Mouse (Mus musculus): ENCODE results near the gene Ikbke. TPM values are rescaled to one million over a fixed set of nuclear protein-coding genes. Genes with fewer than 3 reads are reported as not detected.

The Ikbke gene
- polyA plus RNA-seq, 1 experiment from 2014 or later = 2.9 TPM

GRCm38 (mm10) chr1:131280280-131280679 lies 874 bp upstream of the Ikbke start:
- no peak overlapping the region for H3K9ac ChIP-seq (replicated peaks; ENCODE audit: low read depth)
- peaks cover 6% of the 10 kb centered on the region; the same call in 1 of the 2 replicates for H3K4me1 ChIP-seq (ENCODE audit: insufficient read depth, low read depth, low read length)
- ATAC-seq (no peak), DNase-seq (ENCODE audit: low spot score) (no peak)
- no peaks in the 10 kb centered on the region for H3K27me3 ChIP-seq (replicated peaks; ENCODE audit: insufficient read depth, low read length)
- H3K4me3 ChIP-seq (ENCODE audit: low read depth, low read length) = no peak overlapping the region
- no peaks in the 10 kb centered on the region for H3K9me3 ChIP-seq (ENCODE audit: low read length)
- H3K4me2 ChIP-seq (replicated peaks; ENCODE audit: low read depth, low read length) = no peak overlapping the region
- no peak overlapping the region for H3K27ac ChIP-seq (ENCODE audit: low read length)
- 28% methylated on average over 3 of the region's 3 CpGs for WGBS
- no peaks in the 10 kb centered on the region for H3K36me3 ChIP-seq (ENCODE audit: insufficient read depth, low read length)
- TF ChIP-seq EP300 (IDR thresholded peaks at IDR 0.05) (no peak), CTCF (IDR thresholded peaks at IDR 0.05) (no peak)

DNA sequence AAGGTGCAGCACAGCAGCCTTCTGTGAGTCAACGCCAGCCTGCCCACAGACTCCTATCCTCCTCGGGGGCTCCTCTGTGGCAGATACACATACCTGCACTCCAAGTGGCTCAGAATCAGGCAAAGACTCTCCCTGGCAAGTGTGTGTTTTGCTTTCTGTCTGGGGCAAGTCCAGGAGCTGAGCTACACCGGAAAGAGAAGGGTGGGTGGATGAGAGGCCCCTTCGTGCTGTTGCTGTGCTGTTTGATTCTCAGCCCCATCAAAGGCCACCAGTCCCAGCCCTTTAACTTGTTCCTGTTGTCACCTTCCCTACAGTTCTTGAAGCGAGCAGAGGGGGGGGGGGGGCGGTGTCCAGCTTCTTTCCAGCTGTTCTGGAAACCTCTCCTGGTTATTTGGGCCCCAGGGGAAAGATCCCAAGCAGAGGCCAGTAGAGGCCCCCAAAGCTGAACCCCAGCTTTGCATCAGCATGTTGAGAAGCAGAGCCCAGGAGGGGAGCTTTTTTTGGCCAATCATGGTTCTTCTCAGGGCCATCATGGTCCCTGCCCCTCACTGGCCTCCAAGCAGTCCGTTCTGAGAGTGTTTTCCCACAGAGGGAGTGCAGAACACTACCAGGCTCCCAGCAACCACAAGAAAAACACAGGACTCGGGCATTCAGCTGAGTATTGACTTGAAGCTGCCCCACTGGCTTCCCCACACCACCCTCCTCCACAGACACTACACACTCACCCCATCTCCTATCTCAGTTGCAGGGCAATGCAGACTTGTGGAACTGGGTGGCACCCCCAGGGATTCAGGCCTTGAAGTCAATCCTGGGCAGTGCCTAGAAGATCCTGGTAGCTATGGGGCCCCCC lies 575 bp downstream of the Ikbke start:
- H3K4me3 ChIP-seq (ENCODE audit: low read depth, low read length) = peak overlapping the region; percentile 32
- H3K9me3 ChIP-seq (ENCODE audit: low read length) = no peaks in the 10 kb centered on the region
- peaks cover 6% of the 10 kb centered on the region; the same call in 1 of the 2 replicates for H3K4me1 ChIP-seq (ENCODE audit: insufficient read depth, low read depth, low read length)
- WGBS = 21% methylated on average over 7 of the region's 8 CpGs
- no peaks in the 10 kb centered on the region for H3K27me3 ChIP-seq (replicated peaks; ENCODE audit: insufficient read depth, low read length)
- TF ChIP-seq CTCF (IDR thresholded peaks at IDR 0.05) = no peak
- TF ChIP-seq EP300 (IDR thresholded peaks at IDR 0.05) = no peak
- H3K9ac ChIP-seq (replicated peaks; ENCODE audit: low read depth) = peak overlapping the region; percentile 19; the same call in 1 of the 2 replicates
- DNase-seq (ENCODE audit: low spot score) = no peak
- H3K36me3 ChIP-seq (ENCODE audit: insufficient read depth, low read length) = no peaks in the 10 kb centered on the region
- H3K27ac ChIP-seq (ENCODE audit: low read length) = no peak overlapping the region
- peak overlapping the region; percentile 49 for H3K4me2 ChIP-seq (replicated peaks; ENCODE audit: low read depth, low read length)
- ATAC-seq = no peak; the same call in 1 of the 2 replicates

DNA sequence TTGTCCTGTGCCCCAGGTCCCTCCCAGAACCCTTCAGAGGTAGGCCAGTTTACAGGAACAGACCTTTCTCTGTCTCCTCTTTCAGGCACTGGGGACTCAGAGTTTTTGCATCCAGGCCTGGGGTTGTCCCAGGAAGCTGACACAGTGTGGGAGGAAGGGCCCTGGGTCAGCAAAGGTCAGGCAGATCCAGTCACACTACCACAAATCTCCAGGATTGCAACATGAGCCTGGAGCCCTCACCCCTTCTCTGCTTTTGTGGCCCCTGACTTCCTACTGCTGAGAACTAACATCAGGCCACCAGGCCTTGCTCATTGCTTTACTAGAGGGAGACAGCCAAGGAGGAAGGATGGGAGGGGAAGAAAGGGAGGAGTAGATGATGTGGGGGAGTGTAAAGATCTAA lies 2.6 kb downstream of the Ikbke start:
- H3K27me3 ChIP-seq (replicated peaks; ENCODE audit: insufficient read depth, low read length) = no peaks in the 10 kb centered on the region
- no peak overlapping the region for H3K9ac ChIP-seq (replicated peaks; ENCODE audit: low read depth)
- peaks cover 6% of the 10 kb centered on the region; the same call in 1 of the 2 replicates for H3K4me1 ChIP-seq (ENCODE audit: insufficient read depth, low read depth, low read length)
- no peaks in the 10 kb centered on the region for H3K36me3 ChIP-seq (ENCODE audit: insufficient read depth, low read length)
- no peak overlapping the region for H3K4me2 ChIP-seq (replicated peaks; ENCODE audit: low read depth, low read length)
- H3K9me3 ChIP-seq (ENCODE audit: low read length) = no peaks in the 10 kb centered on the region
- ATAC-seq (peak; percentile 24; the same call in 1 of the 2 replicates), DNase-seq (ENCODE audit: low spot score) (peak; percentile 24)
- no peak overlapping the region for H3K27ac ChIP-seq (ENCODE audit: low read length)
- no peak overlapping the region for H3K4me3 ChIP-seq (ENCODE audit: low read depth, low read length)
- TF ChIP-seq EP300 (IDR thresholded peaks at IDR 0.05) (no peak), CTCF (IDR thresholded peaks at IDR 0.05) (no peak)

DNA sequence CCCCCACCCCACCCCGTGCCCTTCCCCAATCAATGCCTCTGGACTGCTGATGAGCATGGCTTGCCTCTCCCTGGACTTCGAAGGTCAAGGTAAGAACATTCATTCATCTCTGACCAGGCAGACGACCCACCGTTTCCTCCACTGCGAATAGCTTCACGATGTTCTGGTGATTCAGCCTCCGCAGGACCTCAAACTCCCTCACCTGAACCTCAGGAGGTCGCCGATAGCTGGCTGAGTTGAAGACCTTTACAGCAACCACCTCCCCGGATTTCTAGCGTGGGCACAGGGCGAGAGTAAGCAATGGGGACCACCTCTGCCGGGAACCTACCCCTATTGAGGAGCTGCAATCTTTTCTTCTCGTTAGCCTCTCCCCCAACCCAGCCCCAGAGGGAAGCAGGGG lies 3.8 kb downstream of the Ikbke start:
- H3K4me3 ChIP-seq (ENCODE audit: low read depth, low read length) = no peak overlapping the region
- TF ChIP-seq CTCF (IDR thresholded peaks at IDR 0.05) = no peak
- no peak for TF ChIP-seq EP300 (IDR thresholded peaks at IDR 0.05)
- 70% methylated on average over 14 of the region's 14 CpGs for WGBS
- H3K27ac ChIP-seq (ENCODE audit: low read length) = no peak overlapping the region
- ATAC-seq = no peak
- H3K27me3 ChIP-seq (replicated peaks; ENCODE audit: insufficient read depth, low read length) = no peaks in the 10 kb centered on the region
- no peak for DNase-seq (ENCODE audit: low spot score)
- no peak overlapping the region for H3K4me2 ChIP-seq (replicated peaks; ENCODE audit: low read depth, low read length)
- H3K9ac ChIP-seq (replicated peaks; ENCODE audit: low read depth) = no peak overlapping the region
- peaks cover 6% of the 10 kb centered on the region; the same call in 1 of the 2 replicates for H3K4me1 ChIP-seq (ENCODE audit: insufficient read depth, low read depth, low read length)
- H3K36me3 ChIP-seq (ENCODE audit: insufficient read depth, low read length) = no peaks in the 10 kb centered on the region
- H3K9me3 ChIP-seq (ENCODE audit: low read length) = no peaks in the 10 kb centered on the region

DNA sequence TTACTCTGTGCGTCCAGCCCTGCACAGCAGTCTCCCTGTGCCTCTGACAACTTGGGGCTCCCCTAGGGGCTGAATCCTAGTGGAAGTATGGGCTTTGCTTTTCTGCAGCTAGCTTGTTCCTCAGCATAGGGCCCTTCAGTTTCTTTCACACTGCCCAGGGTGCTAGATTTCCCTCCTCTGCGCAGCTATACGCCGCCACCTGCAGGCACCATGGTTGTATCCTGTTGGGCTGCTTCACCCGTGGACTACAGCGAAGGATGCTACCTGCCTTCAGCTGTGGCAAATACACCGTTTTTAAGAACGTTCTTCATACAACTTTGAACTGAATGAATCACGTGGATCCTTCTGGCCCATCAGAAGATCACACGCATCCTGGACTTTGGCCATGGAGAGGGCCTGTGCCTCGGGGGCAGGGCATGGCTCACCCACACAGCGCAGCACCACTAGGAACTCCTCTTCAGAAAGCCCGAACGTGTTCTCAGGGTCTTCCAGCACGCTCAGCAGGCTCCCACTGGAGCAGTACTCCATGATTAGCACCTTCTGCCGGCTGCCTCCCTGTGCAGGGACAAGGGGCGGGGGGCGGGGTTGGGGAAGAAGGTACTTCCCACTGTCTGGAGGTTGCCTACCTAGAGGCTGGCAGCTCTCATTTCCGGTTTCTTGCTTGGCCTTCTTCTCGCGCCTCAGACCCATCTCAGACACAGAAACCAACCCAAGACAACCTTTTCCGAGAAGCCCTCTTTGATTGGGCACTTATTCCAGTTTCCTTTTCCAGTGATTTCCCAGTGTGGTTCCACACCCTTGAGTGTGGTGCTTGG lies 4.5 kb downstream of the Ikbke start:
- H3K4me2 ChIP-seq (replicated peaks; ENCODE audit: low read depth, low read length) = 0 out of 2 replicates have a peak overlapping the region, but pooled peaks have one; percentile 5

More for the DNA sequence above, 4.5 kb downstream of the Ikbke start:
- no peaks in the 10 kb centered on the region for H3K9me3 ChIP-seq (ENCODE audit: low read length)
- H3K36me3 ChIP-seq (ENCODE audit: insufficient read depth, low read length) = no peaks in the 10 kb centered on the region
- no peak for ATAC-seq
- TF ChIP-seq EP300 (IDR thresholded peaks at IDR 0.05) (no peak), CTCF (IDR thresholded peaks at IDR 0.05) (peak; percentile 24)
- WGBS = 32% methylated on average over 22 of the region's 22 CpGs
- peaks cover 6% of the 10 kb centered on the region; the same call in 1 of the 2 replicates for H3K4me1 ChIP-seq (ENCODE audit: insufficient read depth, low read depth, low read length)
- H3K9ac ChIP-seq (replicated peaks; ENCODE audit: low read depth) = no peak overlapping the region
- H3K27me3 ChIP-seq (replicated peaks; ENCODE audit: insufficient read depth, low read length) = no peaks in the 10 kb centered on the region
- no peak overlapping the region for H3K27ac ChIP-seq (ENCODE audit: low read length)
- DNase-seq (ENCODE audit: low spot score) = no peak
- H3K4me3 ChIP-seq (ENCODE audit: low read depth, low read length) = no peak overlapping the region
